Mouse (Mus musculus) lung, adult 2 months (tissue): Measurements from ENCODE around the gene Tuba4a.

Experiments used
- CTCF ChIP-seq: fragments of 200-500 bp; IDR thresholded peaks from 2 replicates; pipeline ENCODE4 v1.5.1; 2011; ENCODE audit warnings: mild to moderate bottlenecking, low read length, control low read depth; ENCODE audit not compliant: insufficient read depth
- POLR2A ChIP-seq: fragments of 200-500 bp; IDR thresholded peaks from 2 replicates; pipeline ENCODE4 v1.6.1; 2011; ENCODE audit warnings: low read depth, mild to moderate bottlenecking, control low read depth, low read length, borderline replicate concordance; ENCODE audit errors: extremely low read depth

- TF ChIP-seq CTCF (no peak), POLR2A (no peak)
Measured at GRCm38 (mm10) chr1:75250498-75250897, 30.8 kb upstream of the Tuba4a start.
